Mouse (Mus musculus) mesoderm, embryonic 11.5 days (tissue): ENCODE measurements around the gene Jmjd6.

Experiments used
- DNase-seq: peaks from one replicate; pipeline ENCODE4 v3.0.0-alpha.2; 2012; ENCODE audit warnings: low read depth, low spot score

The Jmjd6 gene

DNA sequence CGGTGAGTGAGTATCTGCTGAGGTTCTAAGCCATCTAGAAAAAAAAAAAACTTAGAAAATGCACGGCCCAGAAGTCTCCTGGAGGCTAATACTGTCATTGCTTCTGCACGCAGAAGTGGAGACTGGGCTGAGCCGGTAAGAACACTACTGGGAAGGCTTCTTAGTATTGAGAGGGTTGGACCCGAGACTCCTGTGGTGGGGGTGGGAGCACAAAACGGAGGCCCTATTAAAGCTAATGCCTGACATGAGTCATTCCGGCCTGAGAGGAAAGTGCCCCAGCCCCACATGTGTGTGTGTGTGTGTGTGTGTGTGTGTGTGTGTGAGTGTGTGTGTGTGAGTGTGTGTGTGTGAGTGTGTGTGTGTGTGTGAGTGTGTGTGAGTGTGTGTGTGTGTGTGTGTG lies 36.1 kb downstream of the Jmjd6 start:
- DNase-seq = no peak

GRCm38 (mm10) chr11:116806136-116807071 lies 36.8 kb downstream of the Jmjd6 start:
- DNase-seq = no peak

DNA sequence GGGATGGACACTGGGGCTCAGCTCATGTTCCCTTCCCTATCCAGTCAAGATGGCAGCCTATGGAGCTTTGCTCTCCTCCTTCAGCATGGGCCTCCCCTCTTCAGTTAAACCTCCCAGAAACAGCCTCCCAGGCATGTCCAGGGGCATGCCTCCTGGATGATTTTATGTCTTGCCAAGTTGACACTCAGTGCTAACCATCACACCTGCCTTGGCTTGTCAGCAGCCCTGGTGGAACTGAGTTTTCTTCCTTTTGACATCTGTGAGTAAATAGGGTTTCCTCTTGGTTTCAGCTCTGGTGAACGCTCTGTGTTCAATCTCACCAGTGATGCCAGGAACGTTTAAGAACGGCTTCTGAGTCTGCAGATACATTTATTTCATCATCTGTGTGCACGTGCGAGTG lies 40.5 kb downstream of the Jmjd6 start:
- no peak for DNase-seq

DNA sequence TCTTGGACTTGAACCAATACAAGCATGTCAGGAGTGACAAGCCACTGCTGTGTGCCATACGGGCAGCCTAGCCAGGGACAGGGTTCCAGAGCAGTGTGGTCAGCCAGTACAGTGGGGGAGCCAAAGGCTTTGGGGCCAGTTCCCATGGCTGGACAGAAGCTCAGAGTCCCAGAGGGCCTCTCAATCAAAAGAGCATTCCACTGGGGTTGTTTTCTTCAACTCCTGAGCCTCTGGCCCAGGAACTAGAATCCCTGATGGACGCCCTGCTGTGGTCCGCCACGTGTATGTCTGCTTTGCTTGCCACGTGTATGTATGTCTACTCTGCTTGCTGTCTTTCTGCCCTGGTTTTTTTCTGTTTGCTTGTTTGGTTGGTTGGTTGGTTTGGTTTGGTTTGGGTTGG lies 42.1 kb downstream of the Jmjd6 start:
- DNase-seq = no peak

GRCm38 (mm10) chr11:116799364-116799763 lies 43.9 kb downstream of the Jmjd6 start:
- DNase-seq = no peak
